Mouse (Mus musculus): ENCODE measurements around the gene Vti1a.

The Vti1a gene

DNA sequence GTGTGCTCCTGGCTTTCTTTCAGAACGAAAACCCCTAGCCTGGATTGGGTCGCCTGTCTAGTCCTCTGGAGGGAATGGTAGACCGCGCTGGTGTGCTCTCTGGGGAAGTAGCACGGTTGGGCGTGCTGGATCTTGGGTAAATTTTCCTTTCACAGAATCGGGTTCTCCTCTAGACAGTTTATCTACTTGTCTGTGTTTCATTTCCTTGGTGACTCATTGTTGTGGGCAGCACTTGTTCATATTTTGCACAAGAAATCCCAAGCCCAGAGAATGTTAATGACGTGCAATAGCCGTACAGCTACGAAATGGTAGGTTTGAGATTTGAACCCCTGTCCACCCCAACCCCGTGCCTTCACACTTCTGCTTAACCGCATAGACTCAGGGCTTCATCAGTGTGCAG, 145.9 kb downstream of the Vti1a start:
- no peak for DNase-seq (ENCODE audit: low spot score)

DNA sequence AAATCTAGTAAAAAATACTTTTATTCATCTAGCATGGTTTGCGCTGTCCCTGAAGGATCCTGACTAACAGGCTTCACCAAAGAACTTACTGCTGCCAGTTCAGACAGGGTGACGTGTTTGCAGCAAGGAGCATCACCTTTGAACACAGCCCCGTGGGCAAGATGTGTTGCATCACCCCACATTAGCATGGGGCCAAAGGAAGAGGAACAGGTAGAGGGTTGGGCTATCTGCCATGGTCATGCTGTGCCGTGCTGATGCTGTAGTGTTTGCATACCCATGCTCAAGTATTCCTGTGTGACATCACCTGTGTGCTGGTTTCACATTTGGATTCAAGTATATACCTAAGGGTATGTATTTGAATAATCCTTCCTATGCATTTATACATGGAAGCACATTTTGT, 147.6 kb downstream of the Vti1a start:
- DNase-seq (ENCODE audit: low spot score): no peak

- no peak for DNase-seq (ENCODE audit: low spot score)
Measured at GRCm38 (mm10) chr19:55469301-55470051, 153.4 kb downstream of the Vti1a start.

DNA sequence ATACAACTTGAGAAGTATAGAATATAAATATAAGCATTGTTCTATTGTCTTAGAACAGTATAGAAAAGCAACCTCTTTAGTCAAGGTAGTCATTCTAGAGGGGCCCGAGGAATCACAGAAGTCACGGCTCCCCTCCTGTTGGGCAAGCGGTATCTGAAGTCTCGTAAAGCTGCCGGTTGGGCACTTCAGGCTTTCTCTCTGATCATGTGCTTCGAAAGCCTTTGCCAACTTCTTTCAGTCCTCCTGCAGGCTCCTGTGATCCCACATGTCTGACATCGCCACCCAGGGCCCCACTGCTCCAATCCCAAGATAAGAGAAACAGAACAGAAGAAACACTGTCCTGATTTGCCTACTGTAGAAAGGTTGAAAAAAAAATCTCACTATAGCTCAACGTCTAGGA, 156.5 kb downstream of the Vti1a start:
- DNase-seq (ENCODE audit: low spot score): no peak

DNA sequence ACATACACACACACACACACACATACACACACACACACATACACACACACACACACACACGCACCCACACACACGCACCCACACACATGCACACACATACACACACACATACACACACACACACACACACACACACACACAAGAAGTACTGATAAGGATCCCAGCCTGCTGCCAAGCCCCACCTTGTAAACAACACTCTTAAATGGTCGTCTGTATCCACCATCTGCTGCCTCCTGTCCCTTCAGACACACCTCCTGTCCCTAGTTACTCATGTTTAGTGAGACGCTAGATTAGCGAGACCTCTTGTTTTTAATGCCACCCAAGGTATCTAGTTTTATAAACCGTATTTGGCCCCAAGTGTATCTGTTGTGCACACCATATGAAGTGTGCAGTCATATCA, 158.1 kb downstream of the Vti1a start:
- DNase-seq (ENCODE audit: low spot score): no peak

GRCm38 (mm10) chr19:55480526-55480925, 164.4 kb downstream of the Vti1a start:
- DNase-seq (ENCODE audit: low spot score): no peak

DNA sequence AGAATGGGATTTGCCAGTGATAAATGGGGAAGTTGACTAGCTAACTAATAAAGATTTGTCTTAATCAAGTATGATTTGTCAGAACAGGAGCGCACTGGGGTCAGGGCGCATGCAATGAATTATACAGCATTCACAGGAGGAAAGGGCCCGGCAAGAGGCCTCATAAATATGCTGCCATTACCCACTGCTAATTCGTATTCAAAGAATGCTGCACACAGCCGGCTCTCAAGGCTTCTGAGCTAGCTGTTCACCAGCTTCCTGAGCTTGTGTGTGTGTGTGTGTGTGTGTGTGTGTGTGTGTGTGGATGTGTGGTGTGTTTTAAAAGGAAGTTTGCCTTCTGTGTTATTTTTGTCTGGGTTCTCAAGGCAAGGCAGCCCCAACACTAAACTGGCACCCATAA, 165.2 kb downstream of the Vti1a start:
- DNase-seq (ENCODE audit: low spot score): no peak

- no peak for DNase-seq (ENCODE audit: low spot score)
Measured at GRCm38 (mm10) chr19:55483526-55483925, 167.4 kb downstream of the Vti1a start.

DNA sequence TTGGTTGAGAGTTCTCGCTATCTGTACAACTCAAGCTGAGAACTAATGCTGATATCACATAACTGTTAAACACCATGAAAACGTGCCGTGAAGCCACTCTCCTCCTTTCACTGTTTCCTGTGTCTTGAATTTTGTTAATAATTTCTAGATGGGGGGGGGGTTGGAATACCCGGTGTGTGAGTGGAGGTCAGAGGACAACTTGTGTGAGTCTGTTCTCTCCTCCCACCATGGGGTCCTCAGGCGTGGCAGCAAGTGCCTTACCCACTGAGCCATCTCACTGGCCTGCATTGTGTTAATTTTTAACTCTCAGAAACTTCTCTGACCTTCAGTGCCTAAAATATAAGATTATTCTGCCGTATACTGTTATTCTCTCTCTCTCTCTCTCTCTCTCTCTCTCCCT, 168.5 kb downstream of the Vti1a start:
- DNase-seq (ENCODE audit: low spot score): no peak

- DNase-seq (ENCODE audit: low spot score): no peak
Measured at GRCm38 (mm10) chr19:55486473-55486872, 170.4 kb downstream of the Vti1a start.

- no peak for DNase-seq (ENCODE audit: low spot score)
Measured at GRCm38 (mm10) chr19:55491126-55492076, 175.3 kb downstream of the Vti1a start.

- DNase-seq (ENCODE audit: low spot score): peak; percentile 8
Measured at GRCm38 (mm10) chr19:55496333-55496732, 180.2 kb downstream of the Vti1a start.

DNA sequence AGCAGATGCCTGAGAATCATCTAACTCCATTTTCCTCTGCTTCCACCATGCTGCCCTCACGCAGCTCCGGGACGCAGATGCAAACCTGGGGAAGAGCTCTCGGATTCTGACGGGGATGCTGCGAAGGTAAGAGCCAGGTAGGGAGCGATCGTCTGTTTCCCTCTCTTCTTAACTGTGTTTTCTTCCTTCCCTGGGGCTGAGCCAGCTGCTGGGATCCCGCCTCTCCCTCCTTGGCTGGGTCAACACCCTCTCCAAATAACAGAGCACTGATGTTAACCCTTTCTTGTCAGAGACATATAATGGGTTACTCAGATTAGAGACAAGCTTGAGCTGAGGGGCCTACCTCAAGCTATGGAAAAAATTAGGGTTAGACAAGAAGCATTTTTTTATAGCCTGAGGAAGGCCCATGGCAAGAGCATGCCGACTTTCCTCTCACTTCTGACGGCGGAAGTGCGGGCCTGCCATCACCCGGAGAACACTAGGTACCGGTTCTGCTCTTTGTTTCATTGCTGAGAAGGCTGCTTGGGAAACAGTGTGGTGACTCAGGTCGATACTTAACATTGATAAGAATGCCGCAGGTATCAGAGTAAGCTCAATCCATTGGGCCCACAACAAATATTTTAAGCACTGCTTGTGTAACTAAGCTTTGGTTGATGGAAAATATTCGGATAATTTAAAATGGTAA, 183.2 kb downstream of the Vti1a start:
- no peak for DNase-seq (ENCODE audit: low spot score)

DNA sequence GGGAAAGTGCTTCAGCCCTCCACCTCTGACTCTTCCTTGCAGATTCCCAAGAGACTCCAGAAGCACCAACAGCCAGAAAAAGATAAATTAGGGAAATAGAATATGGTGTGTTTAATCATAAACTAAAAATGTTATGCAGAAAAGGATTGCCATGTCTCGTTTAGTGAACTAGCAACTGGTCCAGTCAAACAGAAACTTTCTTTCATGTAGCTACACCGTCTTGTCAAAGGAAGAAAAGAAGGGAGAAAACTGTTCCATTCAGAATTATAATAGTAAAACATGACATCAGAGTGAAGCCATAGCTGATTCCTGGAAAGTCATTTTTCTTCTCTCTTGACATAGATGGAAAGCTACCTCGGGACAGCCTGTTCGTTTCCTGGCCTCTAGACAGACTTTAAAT, 185.9 kb downstream of the Vti1a start:
- DNase-seq (ENCODE audit: low spot score): no peak

- DNase-seq (ENCODE audit: low spot score): no peak
Measured at GRCm38 (mm10) chr19:55503771-55504170, 187.7 kb downstream of the Vti1a start.

- DNase-seq (ENCODE audit: low spot score): no peak
Measured at GRCm38 (mm10) chr19:55507748-55508147, 191.7 kb downstream of the Vti1a start.

- no peak for DNase-seq (ENCODE audit: low spot score)
Measured at GRCm38 (mm10) chr19:55508239-55508638, 192.1 kb downstream of the Vti1a start.

GRCm38 (mm10) chr19:55508965-55509364, 192.9 kb downstream of the Vti1a start:
- no peak for DNase-seq (ENCODE audit: low spot score)

DNA sequence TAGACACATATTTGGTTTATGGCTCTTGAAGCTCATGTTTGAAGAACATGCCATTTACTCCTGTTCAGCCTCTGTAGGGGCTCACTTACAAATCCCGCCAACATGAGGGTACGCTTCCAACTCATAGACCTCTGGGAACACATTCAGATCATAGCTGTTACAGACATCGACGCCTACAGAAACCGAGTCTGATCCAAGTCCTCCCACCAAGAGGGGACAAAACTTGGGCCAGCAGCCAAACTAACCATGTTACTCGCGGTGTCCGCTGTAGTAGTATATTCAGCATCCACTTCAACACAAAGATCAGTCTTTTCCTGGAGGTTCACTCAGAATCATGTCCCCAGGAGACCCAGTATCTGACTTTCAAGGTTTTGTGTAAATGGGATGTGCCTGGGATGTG, 193.5 kb downstream of the Vti1a start:
- no peak for DNase-seq (ENCODE audit: low spot score)

DNA sequence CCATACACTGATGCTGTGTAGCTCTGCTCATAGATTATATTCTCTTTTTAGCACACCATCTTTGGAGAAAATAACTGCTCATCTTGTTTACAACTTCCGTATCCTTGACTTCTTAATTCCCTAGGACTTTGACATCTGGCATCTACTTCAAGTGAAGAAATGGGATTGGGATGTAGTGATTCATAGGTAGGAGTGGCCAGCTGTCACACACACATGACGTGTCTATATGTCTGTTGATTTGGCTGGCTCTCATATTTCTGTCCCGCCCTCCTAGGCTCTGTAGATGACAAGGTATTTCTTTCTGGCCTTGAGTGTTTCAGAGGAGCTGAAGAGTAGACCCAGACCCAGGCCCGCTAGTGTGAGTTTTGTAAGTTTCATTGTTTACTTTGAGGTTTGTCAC, 197.8 kb downstream of the Vti1a start:
- DNase-seq (ENCODE audit: low spot score): no peak

DNA sequence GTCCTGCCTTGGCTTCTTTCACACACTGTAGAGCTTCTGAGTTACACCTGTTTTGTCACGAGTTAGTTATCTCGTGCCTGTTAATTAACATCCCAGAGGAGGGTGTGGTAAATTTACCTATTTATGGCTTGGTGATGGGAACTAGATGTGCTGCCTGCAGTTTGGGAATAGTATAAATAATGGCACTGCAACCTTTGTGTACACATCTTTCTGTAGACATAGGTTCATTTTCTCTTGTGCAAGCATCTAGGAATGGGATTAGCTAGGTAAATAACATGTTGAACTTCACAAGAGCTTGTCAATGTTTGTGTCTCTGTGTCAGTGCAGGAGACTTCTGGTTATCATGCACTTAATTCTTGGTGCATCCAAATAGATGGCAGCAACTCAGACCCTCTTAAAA, 204.1 kb downstream of the Vti1a start:
- DNase-seq (ENCODE audit: low spot score): no peak

GRCm38 (mm10) chr19:55523340-55523739, 207.2 kb downstream of the Vti1a start:
- no peak for DNase-seq (ENCODE audit: low spot score)

DNA sequence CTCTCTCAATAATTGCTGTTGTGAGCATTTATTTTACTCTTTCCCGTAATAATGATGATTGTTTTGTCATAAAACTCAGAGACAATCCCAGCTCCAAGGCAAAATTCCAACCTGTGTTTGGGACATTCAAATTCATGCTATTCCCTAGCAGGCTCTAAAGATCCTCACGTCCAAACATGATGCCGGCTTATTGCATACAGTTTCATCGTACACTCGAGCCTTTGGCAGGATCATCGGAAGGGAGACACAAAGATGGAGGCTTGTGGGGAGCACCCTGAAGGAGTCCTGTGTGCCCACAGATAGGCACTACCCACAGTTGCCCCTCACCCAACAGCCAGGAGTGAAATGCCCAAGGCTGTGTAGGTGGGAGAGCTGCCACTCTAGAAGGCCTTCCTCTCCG, 208.3 kb downstream of the Vti1a start:
- DNase-seq (ENCODE audit: low spot score): no peak
